Mouse (Mus musculus) cerebellum, adult 18-20 months (tissue): ENCODE measurements at regions not wholly inside any gene's neighbourhood (a gene's known extent, or its start where the extent isn't known, plus 50 kb on each side); places are given as distances from the start of the nearest gene placed in this dataset.

Experiments
- DNase-seq, 2 experiments: peaks; one replicate each; pipeline ENCODE4 v3.0.0; 2021

GRCm38 (mm10) chr9:30519231-30519630 lies 92.3 kb downstream of the Snx19 start:
- no peak for DNase-seq
